Mouse (Mus musculus): ENCODE data around the gene Fam19a5. TPM values are rescaled to one million over a fixed set of nuclear protein-coding genes. Genes with fewer than 3 reads are reported as not detected.
A peak's percentile ranks its signal among the peaks of the same experiment; 100 is the strongest.

The Fam19a5 gene
- polyA plus RNA-seq, 1 experiment from 2014 or later, result 0.91 TPM

DNA sequence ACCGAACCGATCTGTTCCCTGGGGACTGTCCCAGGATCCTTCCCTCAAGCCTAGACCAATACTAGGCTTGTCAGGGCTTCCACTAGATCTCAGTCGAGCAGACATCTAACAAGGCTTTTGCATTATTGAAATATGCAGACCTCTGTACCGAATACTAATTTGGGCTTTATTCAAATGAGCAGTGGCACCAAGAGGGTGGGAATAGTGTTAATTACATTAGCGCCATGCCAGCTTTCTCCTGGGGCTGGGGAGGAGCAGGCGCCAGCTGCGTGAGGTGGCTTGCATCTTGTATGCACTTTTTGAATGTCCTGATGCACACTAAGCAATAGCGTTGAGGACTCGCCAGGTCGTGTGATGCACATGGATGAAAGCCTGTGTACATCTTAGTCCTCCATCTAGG is 46.9 kb downstream of the Fam19a5 start:
- no peak for DNase-seq (ENCODE audit: low spot score)

DNA sequence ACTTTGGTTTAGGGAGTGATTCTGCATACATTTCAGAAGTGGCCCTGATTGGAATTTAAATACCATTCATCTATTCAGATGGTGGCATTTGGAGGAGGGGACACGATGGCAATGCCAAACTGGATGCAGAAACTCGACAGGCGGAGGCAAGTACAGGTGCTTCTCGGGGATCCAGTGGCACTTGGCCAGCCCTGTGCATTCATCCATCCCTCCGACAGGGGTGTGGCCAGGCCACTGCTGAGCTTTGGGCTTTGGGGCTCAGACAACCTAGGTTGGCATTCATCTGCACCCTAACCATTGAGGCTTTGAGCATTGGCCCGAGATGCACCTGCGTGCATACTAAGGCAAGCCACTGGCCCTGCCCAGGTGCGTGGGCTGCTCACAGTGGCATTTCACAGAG is 52.6 kb downstream of the Fam19a5 start:
- no peak for DNase-seq (ENCODE audit: low spot score)

DNA sequence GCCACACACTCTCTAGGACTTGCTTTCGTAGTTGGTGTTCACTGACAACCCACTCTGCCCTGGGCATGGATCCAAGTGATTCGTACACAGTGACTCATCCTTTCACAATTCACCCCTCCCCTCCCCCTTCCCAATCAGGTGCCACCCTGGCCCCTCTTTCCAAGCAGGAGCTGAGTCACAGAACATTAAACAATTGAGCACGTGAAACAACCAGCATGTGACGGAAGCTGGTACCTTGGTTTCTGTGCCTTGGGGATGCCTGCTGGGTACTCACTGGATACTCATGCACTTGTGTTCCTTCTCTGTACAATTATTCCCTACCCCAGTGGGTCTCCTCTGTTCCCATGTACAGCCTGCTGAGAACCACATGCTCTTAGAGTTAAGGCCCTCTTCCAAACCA is 53.0 kb downstream of the Fam19a5 start:
- no peak for DNase-seq (ENCODE audit: low spot score)

GRCm38 (mm10) chr15:87597766-87598165 is 53.7 kb downstream of the Fam19a5 start:
- DNase-seq (ENCODE audit: low spot score), result no peak

DNA sequence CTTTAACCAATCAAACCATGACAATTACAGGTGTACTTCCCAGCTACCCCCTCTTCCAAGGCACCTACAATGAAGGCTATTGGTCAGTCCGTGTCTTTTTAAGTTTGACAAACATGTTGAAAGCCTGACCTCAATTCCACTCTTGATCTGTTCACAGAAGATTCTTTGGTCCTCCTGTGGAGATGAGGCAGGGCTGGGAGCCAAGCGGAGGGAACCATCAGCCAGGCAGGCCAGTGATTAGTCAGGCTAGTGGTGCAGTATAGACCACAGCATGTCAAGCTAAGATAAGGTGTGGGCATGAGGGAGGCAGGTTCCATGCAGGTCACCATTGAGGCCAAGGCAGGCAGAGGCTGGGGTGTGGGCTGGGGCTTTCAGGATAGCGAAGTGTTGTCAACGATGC is 54.5 kb downstream of the Fam19a5 start:
- no peak for DNase-seq (ENCODE audit: low spot score)

DNA sequence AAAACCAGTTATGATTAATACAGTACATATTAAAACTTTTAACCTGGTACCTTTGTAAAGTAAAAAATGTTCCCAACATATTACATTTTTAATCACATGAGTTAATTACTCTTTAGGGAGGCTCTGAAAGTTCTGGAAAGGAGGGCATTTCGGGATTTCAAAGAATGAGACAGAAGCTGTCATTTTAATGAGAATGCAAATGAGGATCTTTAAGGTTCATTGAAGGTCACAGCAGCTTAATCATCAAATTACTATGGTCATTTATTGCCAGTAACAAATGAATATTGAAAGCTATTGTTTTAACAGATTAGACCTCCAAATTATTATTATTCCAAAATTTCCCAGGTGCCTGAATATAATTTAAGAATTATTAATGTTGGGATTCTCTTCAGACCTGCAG is 59.2 kb downstream of the Fam19a5 start:
- no peak for DNase-seq (ENCODE audit: low spot score)

DNA sequence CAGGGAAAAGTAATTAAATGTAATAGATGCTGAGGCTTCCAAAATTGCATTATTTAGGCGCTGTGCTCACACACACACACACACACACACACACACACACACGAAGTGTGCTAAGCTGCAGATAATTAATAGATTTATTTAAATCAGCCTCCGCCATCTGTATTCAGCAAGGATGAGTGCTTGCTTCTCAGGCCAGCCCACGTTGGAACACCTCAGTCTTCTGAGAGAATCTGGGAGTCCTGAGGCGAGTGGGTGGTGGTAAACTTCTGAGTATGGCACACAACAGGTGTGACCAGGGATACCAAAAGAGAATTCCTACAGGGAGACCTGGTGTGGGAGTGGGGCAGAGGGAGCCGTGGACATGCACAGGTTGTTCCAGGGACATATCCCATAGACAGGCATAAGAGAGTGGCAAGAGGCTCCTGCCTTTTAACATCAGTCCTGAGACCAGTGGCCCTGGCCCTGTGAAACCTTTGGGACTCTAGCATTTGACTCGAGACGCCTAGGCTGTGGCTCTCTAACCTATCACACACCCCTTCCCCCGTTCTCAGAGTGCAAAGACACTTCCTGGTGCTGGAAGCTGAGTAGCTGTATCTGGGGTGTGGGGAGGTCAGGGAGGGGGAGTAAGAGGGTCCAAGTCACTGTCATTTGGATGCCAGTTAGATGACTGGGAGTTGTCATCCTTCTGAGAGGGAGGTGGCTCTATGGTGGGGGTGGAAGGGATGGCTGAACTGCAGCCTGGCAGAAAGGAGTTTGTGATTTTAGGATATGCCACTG is 61.6 kb downstream of the Fam19a5 start:
- no peak for DNase-seq (ENCODE audit: low spot score)

DNA sequence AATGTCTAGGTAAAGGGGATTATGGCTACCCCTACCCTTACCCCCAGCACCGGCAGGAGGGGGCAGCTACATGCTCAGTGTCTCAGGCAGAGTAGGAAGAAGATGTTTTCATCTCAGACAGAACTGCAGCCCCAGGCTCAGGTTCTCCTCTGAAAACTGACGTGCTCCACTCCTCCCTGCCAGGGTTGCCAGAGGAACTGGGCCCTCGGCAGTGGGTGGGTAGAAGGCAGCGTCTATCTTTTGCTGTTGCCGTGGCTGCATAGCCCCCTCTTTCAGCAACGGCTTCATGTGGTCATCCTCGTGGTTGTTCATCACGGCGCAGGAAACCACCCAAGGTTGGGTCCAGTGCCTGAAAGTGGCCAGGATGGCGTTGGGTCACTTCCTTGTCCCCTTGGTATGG is 62.6 kb downstream of the Fam19a5 start:
- no peak for DNase-seq (ENCODE audit: low spot score)

- DNase-seq (ENCODE audit: low spot score), result no peak
These were observed 65.1 kb downstream of the Fam19a5 start for GRCm38 (mm10) chr15:87609236-87609635.

GRCm38 (mm10) chr15:87623966-87624609 is 80.0 kb downstream of the Fam19a5 start:
- peak; percentile 11 for DNase-seq (ENCODE audit: low spot score)

- DNase-seq (ENCODE audit: low spot score), result no peak
These were observed 80.6 kb downstream of the Fam19a5 start for GRCm38 (mm10) chr15:87624610-87625091.

- DNase-seq (ENCODE audit: low spot score), result no peak
These were observed 81.3 kb downstream of the Fam19a5 start for GRCm38 (mm10) chr15:87625236-87626023.

GRCm38 (mm10) chr15:87635272-87635671 is 91.2 kb downstream of the Fam19a5 start:
- DNase-seq (ENCODE audit: low spot score), result no peak

GRCm38 (mm10) chr15:87636407-87636806 is 92.3 kb downstream of the Fam19a5 start:
- no peak for DNase-seq (ENCODE audit: low spot score)

DNA sequence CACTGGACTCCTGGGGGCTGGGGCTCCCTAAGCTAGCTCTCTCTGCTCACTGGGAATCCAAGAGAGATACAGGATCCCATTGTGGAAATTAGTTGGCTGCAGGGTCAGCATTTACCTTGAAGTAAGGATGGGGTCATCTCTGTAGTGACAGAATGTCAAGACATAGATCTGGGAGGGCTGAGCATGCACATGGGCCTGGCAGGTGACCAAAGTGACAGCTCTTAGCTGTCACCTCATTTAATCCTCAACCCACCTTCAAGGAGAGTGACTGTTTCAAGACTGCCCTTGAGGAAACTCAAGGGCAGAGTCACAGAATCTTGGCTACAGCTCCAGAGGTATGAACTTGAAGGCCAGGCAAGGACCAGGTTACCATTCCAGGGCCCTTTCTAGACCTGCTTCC is 93.1 kb downstream of the Fam19a5 start:
- no peak for DNase-seq (ENCODE audit: low spot score)

GRCm38 (mm10) chr15:87638270-87638669 is 94.2 kb downstream of the Fam19a5 start:
- no peak for DNase-seq (ENCODE audit: low spot score)

GRCm38 (mm10) chr15:87646313-87647061 is 102.4 kb downstream of the Fam19a5 start:
- no peak for DNase-seq (ENCODE audit: low spot score)

DNA sequence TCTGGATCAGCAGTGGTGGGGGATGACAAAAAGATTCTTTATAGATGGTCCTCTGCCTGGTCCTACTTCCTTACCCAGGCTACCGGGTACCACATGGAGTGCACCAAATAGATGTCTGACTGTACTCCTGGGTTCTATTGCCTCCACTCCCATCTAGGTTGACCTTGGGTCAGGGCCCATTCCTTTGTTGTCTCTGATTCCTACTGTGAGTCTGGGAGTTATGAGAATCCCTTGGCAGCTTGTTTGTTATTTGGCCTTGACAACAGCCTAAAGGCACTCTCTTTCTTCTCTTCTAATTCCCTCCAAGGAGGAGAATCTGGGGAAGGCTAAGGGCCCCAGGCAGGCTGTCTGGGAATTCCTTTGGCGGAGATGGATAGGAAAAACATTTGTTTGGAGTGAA is 105.6 kb downstream of the Fam19a5 start:
- no peak for DNase-seq (ENCODE audit: low spot score)

DNA sequence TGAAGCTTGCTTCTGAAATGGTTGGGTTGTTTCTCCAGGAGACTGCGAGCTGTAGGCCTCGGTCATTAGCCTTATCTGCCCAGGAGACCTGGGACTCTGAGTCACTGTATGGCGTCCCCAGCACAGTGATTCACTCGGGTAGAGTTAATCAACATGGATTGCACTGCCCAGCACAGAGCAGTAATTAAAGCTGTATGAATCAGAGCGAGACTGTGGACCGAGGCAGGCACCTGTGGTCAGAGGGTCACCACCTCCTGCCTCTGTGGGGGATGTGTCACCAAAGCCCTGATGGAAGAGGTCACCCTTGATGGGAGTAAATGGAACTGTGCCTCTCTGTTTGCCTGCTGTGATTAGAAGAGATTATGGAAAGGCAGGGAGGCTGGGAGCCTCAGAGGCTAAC is 110.5 kb downstream of the Fam19a5 start:
- no peak for DNase-seq (ENCODE audit: low spot score)

- no peak for DNase-seq (ENCODE audit: low spot score)
These were observed 112.5 kb downstream of the Fam19a5 start for GRCm38 (mm10) chr15:87656496-87657155.

DNA sequence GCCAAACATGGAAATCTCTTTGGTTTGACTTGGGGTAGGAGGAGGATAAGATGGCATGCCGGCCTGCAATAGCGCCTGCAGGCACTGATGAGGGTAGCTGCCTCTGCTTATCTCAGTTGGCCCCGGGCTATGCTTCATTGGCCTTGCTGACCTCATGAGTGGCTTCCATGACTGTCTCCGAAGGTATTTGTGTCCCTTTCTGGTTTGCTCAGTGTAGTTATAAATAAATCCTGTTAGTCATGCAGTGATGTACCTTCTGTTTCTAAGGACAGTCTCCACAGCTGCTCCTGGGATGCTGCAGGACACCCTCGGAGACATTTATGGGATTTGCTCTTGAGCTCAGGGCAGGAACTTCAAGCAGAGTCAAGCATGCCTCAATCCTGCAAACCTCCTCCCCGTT is 115.6 kb downstream of the Fam19a5 start:
- DNase-seq (ENCODE audit: low spot score), result no peak

Measured in thymus, postnatal 0 days (tissue).